Mouse (Mus musculus): ENCODE data around the gene Fnip2.

- no peak for TF ChIP-seq RCOR1 (conservative IDR thresholded peaks at IDR 0.05; ENCODE audit: low read depth, low read length)
- TF ChIP-seq MEF2A (IDR thresholded peaks at IDR 0.05; ENCODE audit: borderline replicate concordance, low read depth, low read length): no peak
- no peak for TF ChIP-seq CTCF (conservative IDR thresholded peaks at IDR 0.05 in 1 of 2, IDR thresholded peaks at IDR 0.05 in 1 of 2; ENCODE audit: low read depth in 2 of 2, low read length in 2 of 2)
- no peak for TF ChIP-seq POLR2A (IDR thresholded peaks at IDR 0.05; ENCODE audit: low read depth, low read length)
- TF ChIP-seq JUND (conservative IDR thresholded peaks at IDR 0.05; ENCODE audit: low read depth, low read length): no peak
- TF ChIP-seq EP300 (IDR thresholded peaks at IDR 0.05; ENCODE audit: low read length): no peak
- TF ChIP-seq USF2 (conservative IDR thresholded peaks at IDR 0.05; ENCODE audit: low read depth, low read length): no peak
- TF ChIP-seq GABPA (IDR thresholded peaks at IDR 0.05; ENCODE audit: insufficient replicate concordance, low read depth, low read length): no peak
- no peak for TF ChIP-seq PAX5 (IDR thresholded peaks at IDR 0.05; ENCODE audit: low read length)
These were observed 108.8 kb downstream of the Fnip2 start for GRCm38 (mm10) chr3:79458651-79459275.

Measured in CH12.LX (cell line).